Mouse (Mus musculus) liver, postnatal 0 days (tissue): ENCODE results near the gene Rspo4. TPM values are rescaled to one million over a fixed set of nuclear protein-coding genes. Genes with fewer than 3 reads are reported as not detected.
A peak's percentile ranks its signal among the peaks of the same experiment; 100 is the strongest.

ENCODE experiments used
- ATAC-seq: fragments of 200-750 bp; cut with Nextera tagmentation; 2 replicates; pipeline ENCODE4 v1.8.0; 2017; ENCODE audit warnings: mild to moderate bottlenecking, moderate library complexity
- DNase-seq: peaks from one replicate; pipeline ENCODE4 v3.0.0-alpha.2; 2016
- H3K27ac ChIP-seq: fragments of 300-500 bp; sonication (generic); 2 replicates; pipeline ENCODE4 v1.5.1; 2014; ENCODE audit warnings: antibody characterized with exemption, moderate library complexity, mild to moderate bottlenecking, low read depth
- H3K27me3 ChIP-seq: fragments of 300-500 bp; sonication (generic); 2 replicates; pipeline ENCODE4 v1.6.1; 2014; ENCODE audit warnings: low read length, control low read depth, mixed read lengths; ENCODE audit not compliant: insufficient read depth
- H3K36me3 ChIP-seq: fragments of 300-500 bp; sonication (generic); replicated peaks from 2 replicates; pipeline ENCODE4 v1.6.1; 2014; ENCODE audit warnings: mild to moderate bottlenecking, control low read depth, low read length, moderate library complexity, mixed read lengths; ENCODE audit not compliant: insufficient read depth
- H3K4me1 ChIP-seq: fragments of 300-500 bp; sonication (generic); 2 replicates; pipeline ENCODE4 v1.6.1; 2014; ENCODE audit warnings: antibody characterized with exemption, mild to moderate bottlenecking, control low read depth; ENCODE audit not compliant: insufficient read depth
- H3K4me2 ChIP-seq: fragments of 300-500 bp; sonication (generic); 2 replicates; pipeline ENCODE4 v1.6.1; 2014; ENCODE audit warnings: low read depth, mild to moderate bottlenecking, low read length, moderate library complexity, mixed read lengths
- H3K4me3 ChIP-seq: fragments of 300-500 bp; sonication (generic); 2 replicates; pipeline ENCODE4 v1.5.1; 2014; ENCODE audit warnings: low read depth, low read length
- H3K9ac ChIP-seq: fragments of 300-500 bp; sonication (generic); replicated peaks from 2 replicates; pipeline ENCODE4 v1.6.1; 2014; ENCODE audit warnings: mild to moderate bottlenecking, moderate library complexity
- H3K9me3 ChIP-seq: fragments of 300-500 bp; sonication (generic); 2 replicates; pipeline ENCODE4 v1.6.1; 2016; ENCODE audit warnings: mild to moderate bottlenecking, control low read depth, low read length, mixed read lengths
- CTCF ChIP-seq: sonication (generic); IDR thresholded peaks from 2 replicates; pipeline ENCODE4 v1.5.1; 2016; ENCODE audit warnings: antibody characterized with exemption, low read depth
- EP300 ChIP-seq: IDR thresholded peaks from 2 replicates; pipeline ENCODE4 v1.6.1; 2016; ENCODE audit warnings: antibody characterized with exemption, low read depth, mild to moderate bottlenecking
- WGBS: fragments of 180-500 bp; shearing (Covaris S2); extraction: QIAGEN DNeasy Blood & Tissue Kit; methylation state at CpG from one replicate; pipeline ENCODE4 v1.1.7; 2014; ENCODE audit not compliant: insufficient replicate concordance; 5-methylcytosine and 5-hydroxymethylcytosine counted together
- polyA plus RNA-seq: library from polyadenylated mRNA; unstranded; fragments of >200 nt; fragmentation: Nextera tagmentation; extraction: Ambion mirVana; gene quantifications from 2 replicates; pipeline ENCODE4 v1.2.1, GENCODE M21; 2015

The Rspo4 gene
- 0.05 TPM in 1 of 2 replicates, not detected in the other for polyA plus RNA-seq

GRCm38 (mm10) chr2:151842648-151843226 is at the start of gene Rspo4:
Gene Rspo4, plus strand, starts transcription at chr2:151842927.
- no peaks in the 10 kb centered on the region for H3K4me1 ChIP-seq
- peak within 1 kb of the TSS; percentile 30 for H3K4me3 ChIP-seq
- under 1% methylated on average over 35 of the region's 50 CpGs for WGBS
- no peak within 1 kb of the TSS for H3K27ac ChIP-seq
- TF ChIP-seq EP300 (no peak), CTCF (no peak)
- DNase-seq (no peak), ATAC-seq (no peak)
- no peak within 1 kb of the TSS for H3K9ac ChIP-seq
- H3K4me2 ChIP-seq, result peak within 1 kb of the TSS; percentile 64
- no peaks in the 10 kb centered on the region for H3K9me3 ChIP-seq
- H3K36me3 ChIP-seq, result no peaks in the 10 kb centered on the region
- peaks cover 32% of the 10 kb centered on the region for H3K27me3 ChIP-seq

GRCm38 (mm10) chr2:151815586-151815985 is 27.1 kb upstream of the Rspo4 start:
- H3K9me3 ChIP-seq, result no peaks in the 10 kb centered on the region
- H3K27ac ChIP-seq, result no peak overlapping the region
- 60% methylated on average over 4 of the region's 4 CpGs for whole genome bisulfite sequencing
- no peak overlapping the region for H3K4me2 ChIP-seq
- H3K4me1 ChIP-seq, result no peaks in the 10 kb centered on the region
- DNase-seq (no peak), ATAC-seq (no peak)
- no peak overlapping the region for H3K9ac ChIP-seq
- TF ChIP-seq EP300 (no peak), CTCF (no peak)
- no peaks in the 10 kb centered on the region for H3K36me3 ChIP-seq
- no peak overlapping the region for H3K4me3 ChIP-seq
- no peaks in the 10 kb centered on the region for H3K27me3 ChIP-seq

GRCm38 (mm10) chr2:151862257-151862810 is 19.6 kb downstream of the Rspo4 start:
- Histone ChIP-seq H3K9me3 (no peaks in the 10 kb centered on the region), H3K36me3 (no peaks in the 10 kb centered on the region), H3K4me3 (no peak overlapping the region), H3K27ac (no peak overlapping the region), H3K4me1 (no peaks in the 10 kb centered on the region), H3K9ac (no peak overlapping the region), H3K27me3 (no peaks in the 10 kb centered on the region), H3K4me2 (no peak overlapping the region)
- TF ChIP-seq CTCF (peak; percentile 61), EP300 (no peak)
- WGBS, result 41% methylated on average over 5 of the region's 5 CpGs
- ATAC-seq (no peak), DNase-seq (no peak)

GRCm38 (mm10) chr2:151864941-151865340 is 22.2 kb downstream of the Rspo4 start:
- Histone ChIP-seq H3K4me3 (no peak overlapping the region), H3K4me1 (no peaks in the 10 kb centered on the region), H3K27ac (no peak overlapping the region), H3K9me3 (no peaks in the 10 kb centered on the region), H3K9ac (no peak overlapping the region), H3K4me2 (no peak overlapping the region), H3K36me3 (no peaks in the 10 kb centered on the region), H3K27me3 (no peaks in the 10 kb centered on the region)
- no peak for TF ChIP-seq EP300
- no peak for TF ChIP-seq CTCF
- 84% methylated on average over 6 of the region's 6 CpGs for WGBS
- DNase-seq (no peak), ATAC-seq (no peak)

- Histone ChIP-seq H3K36me3 (no peaks in the 10 kb centered on the region), H3K9ac (no peak overlapping the region), H3K4me1 (no peaks in the 10 kb centered on the region), H3K4me2 (no peak overlapping the region), H3K27ac (no peak overlapping the region), H3K4me3 (no peak overlapping the region), H3K9me3 (no peaks in the 10 kb centered on the region), H3K27me3 (no peaks in the 10 kb centered on the region)
- WGBS, result 28% methylated on average over 4 of the region's 4 CpGs
- ATAC-seq (no peak), DNase-seq (peak; percentile 52)
- TF ChIP-seq CTCF, result peak; percentile 69
- no peak for TF ChIP-seq EP300
Measured at GRCm38 (mm10) chr2:151866487-151866886, 23.8 kb downstream of the Rspo4 start.

GRCm38 (mm10) chr2:151868196-151868595 is 25.5 kb downstream of the Rspo4 start:
- no peaks in the 10 kb centered on the region for H3K36me3 ChIP-seq
- ATAC-seq, result no peak
- no peak overlapping the region for H3K9ac ChIP-seq
- H3K27me3 ChIP-seq, result no peaks in the 10 kb centered on the region
- no peak for DNase-seq
- 80% methylated on average over 8 of the region's 8 CpGs for WGBS
- no peak overlapping the region for H3K4me3 ChIP-seq
- no peaks in the 10 kb centered on the region for H3K4me1 ChIP-seq
- no peaks in the 10 kb centered on the region for H3K9me3 ChIP-seq
- TF ChIP-seq EP300 (no peak), CTCF (no peak)
- no peak overlapping the region for H3K4me2 ChIP-seq
- no peak overlapping the region for H3K27ac ChIP-seq
